Mouse (Mus musculus): ENCODE results near the gene Ptpn3. TPM values are rescaled to one million over a fixed set of nuclear protein-coding genes. Genes with fewer than 3 reads are reported as not detected.

Ptpn3 gene
- 2.7 TPM in 2 replicates for polyA plus RNA-seq (2014; fragmentation: Nextera tagmentation; extraction: Ambion mirVana)

DNA sequence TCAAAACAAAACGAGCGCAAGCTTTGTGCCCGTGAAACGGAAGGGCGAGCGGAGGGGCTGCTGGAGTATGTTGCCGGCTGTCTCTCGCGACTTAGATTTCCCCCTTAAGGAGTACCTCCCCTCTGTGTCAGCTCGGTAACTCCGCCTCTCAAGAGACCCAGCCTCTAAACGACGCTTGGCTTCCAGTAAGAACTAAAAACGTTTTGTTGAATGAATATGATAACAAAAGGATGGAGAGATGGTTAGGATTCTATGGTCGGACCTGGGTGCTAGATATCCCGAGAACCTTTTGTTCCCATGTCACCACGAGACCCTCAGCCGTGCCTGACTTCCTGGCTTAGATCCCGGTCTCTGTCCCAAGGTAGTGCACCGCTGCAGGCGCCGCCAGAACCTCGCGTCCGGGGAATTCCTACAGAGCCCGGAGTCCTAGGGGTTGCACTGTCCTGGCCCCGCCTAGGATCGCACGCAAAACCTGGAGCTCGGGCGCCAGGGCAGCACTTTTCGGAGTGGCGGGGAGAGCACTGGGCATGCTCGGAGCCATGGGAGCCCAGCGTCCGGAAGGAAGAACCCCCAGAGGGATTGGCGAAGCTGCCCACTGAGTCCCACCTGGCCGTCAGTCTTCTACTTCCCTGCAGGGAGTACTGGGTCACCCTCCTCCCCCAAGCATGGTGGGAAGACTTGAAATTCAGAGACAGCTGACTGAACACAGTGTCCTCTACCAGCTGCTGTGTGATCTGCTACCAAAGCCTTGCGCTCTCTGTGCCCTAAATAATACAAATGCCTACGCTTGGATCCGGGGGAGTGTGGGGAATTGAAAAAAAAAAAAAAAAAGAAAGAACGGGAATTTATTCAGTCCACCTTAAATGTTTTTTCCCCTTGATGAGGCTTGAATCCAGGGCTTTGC lies at the start of gene Ptpn3:
Ptpn3 (minus strand) TSS at position 428 of the 904 bp plus-strand sequence.
- ATAC-seq (ENCODE audit: insufficient read depth, low FRiP score, low TSS enrichment): peak; percentile 83
- peaks cover 29% of the 10 kb centered on the region for H3K27me3 ChIP-seq (ENCODE audit: control insufficient read depth, insufficient read depth, low read length)
- no peaks in the 10 kb centered on the region for H3K36me3 ChIP-seq (ENCODE audit: control insufficient read depth, insufficient read depth, low read length)
- peak within 1 kb of the TSS; percentile 98 for H3K4me2 ChIP-seq (ENCODE audit: low read depth)
- DNase-seq (ENCODE audit: low spot score): peak; percentile 87
- peaks cover 7% of the 10 kb centered on the region for H3K4me1 ChIP-seq (ENCODE audit: control insufficient read depth, insufficient read depth, low read length)
- H3K27ac ChIP-seq (ENCODE audit: low read depth, low read length): 0 out of 2 replicates have a peak within 1 kb of the TSS, but pooled peaks have one; percentile 8
- H3K9me3 ChIP-seq (ENCODE audit: control insufficient read depth, low read length): no peaks in the 10 kb centered on the region
- H3K9ac ChIP-seq (ENCODE audit: low read length): peak within 1 kb of the TSS; percentile 78
- WGBS: under 1% methylated on average over 42 of the region's 42 CpGs
- H3K4me3 ChIP-seq (ENCODE audit: low read depth, low read length): peak within 1 kb of the TSS; percentile 70

DNA sequence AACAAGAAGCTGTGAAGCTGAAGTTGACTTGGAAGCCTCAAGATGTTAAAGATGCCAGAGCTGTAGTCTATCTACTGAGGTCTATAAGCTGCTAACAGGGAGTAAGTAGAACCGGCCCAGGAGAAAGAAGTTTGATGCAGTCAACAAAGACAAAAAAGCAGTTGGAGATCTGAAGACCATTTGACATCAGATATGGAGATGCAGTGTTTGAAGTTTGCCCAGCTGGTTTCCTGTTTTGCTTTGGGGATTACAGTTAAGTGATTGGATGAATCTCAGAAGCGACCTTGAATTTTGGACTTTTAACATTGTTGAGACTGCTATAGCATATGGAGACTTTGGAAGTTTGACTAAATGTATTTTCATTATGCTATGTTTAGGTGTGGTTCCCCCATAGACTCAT lies 48.9 kb upstream of the Ptpn3 start:
- WGBS: 92% methylated on average over 2 of the region's 2 CpGs
- Histone ChIP-seq H3K4me1 (ENCODE audit: control insufficient read depth, insufficient read depth, low read length) (no peaks in the 10 kb centered on the region), H3K9me3 (ENCODE audit: control insufficient read depth, low read length) (no peaks in the 10 kb centered on the region), H3K27ac (ENCODE audit: low read depth, low read length) (no peak overlapping the region), H3K9ac (ENCODE audit: low read length) (no peak overlapping the region), H3K27me3 (ENCODE audit: control insufficient read depth, insufficient read depth, low read length) (no peaks in the 10 kb centered on the region), H3K4me3 (ENCODE audit: low read depth, low read length) (no peak overlapping the region), H3K36me3 (ENCODE audit: control insufficient read depth, insufficient read depth, low read length) (no peaks in the 10 kb centered on the region), H3K4me2 (ENCODE audit: low read depth) (no peak overlapping the region)
- DNase-seq (ENCODE audit: low spot score): no peak
- ATAC-seq (ENCODE audit: insufficient read depth, low FRiP score, low TSS enrichment): no peak

DNA sequence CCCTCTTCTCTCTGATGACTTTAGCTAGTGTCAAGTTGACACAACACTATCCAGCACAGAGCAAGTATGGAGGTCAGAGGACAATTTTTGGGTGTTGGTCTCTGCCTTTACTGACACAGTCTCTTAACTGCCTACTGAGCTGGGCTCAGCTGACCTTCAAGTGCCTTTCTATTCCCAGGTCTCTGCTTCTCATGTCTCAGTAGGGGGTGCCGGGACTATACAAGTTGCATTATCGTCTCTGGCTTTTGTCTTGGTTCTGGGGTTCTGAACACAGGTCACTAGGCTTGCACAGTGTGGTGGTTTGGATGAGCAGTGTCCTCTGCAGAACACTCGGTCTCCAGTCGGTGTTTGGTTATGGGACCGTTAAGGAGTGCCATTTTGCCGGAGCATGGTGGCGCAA lies 42.4 kb upstream of the Ptpn3 start:
- Histone ChIP-seq H3K27ac (ENCODE audit: low read depth, low read length) (no peak overlapping the region), H3K36me3 (ENCODE audit: control insufficient read depth, insufficient read depth, low read length) (no peaks in the 10 kb centered on the region), H3K4me2 (ENCODE audit: low read depth) (no peak overlapping the region), H3K9me3 (ENCODE audit: control insufficient read depth, low read length) (no peaks in the 10 kb centered on the region), H3K4me1 (ENCODE audit: control insufficient read depth, insufficient read depth, low read length) (no peaks in the 10 kb centered on the region), H3K27me3 (ENCODE audit: control insufficient read depth, insufficient read depth, low read length) (no peaks in the 10 kb centered on the region), H3K4me3 (ENCODE audit: low read depth, low read length) (no peak overlapping the region), H3K9ac (ENCODE audit: low read length) (no peak overlapping the region)
- ATAC-seq (ENCODE audit: insufficient read depth, low FRiP score, low TSS enrichment) (no peak), DNase-seq (ENCODE audit: low spot score) (no peak)
- 93% methylated on average over 7 of the region's 7 CpGs for WGBS

GRCm38 (mm10) chr4:57338923-57339322 lies 37.3 kb upstream of the Ptpn3 start:
- no peaks in the 10 kb centered on the region for H3K9me3 ChIP-seq (ENCODE audit: control insufficient read depth, low read length)
- H3K27ac ChIP-seq (ENCODE audit: low read depth, low read length): no peak overlapping the region
- 86% methylated on average over 17 of the region's 17 CpGs for WGBS
- H3K36me3 ChIP-seq (ENCODE audit: control insufficient read depth, insufficient read depth, low read length): no peaks in the 10 kb centered on the region
- H3K4me3 ChIP-seq (ENCODE audit: low read depth, low read length): no peak overlapping the region
- no peak overlapping the region for H3K4me2 ChIP-seq (ENCODE audit: low read depth)
- ATAC-seq (ENCODE audit: insufficient read depth, low FRiP score, low TSS enrichment): no peak
- no peak for DNase-seq (ENCODE audit: low spot score)
- H3K4me1 ChIP-seq (ENCODE audit: control insufficient read depth, insufficient read depth, low read length): no peaks in the 10 kb centered on the region
- H3K27me3 ChIP-seq (ENCODE audit: control insufficient read depth, insufficient read depth, low read length): no peaks in the 10 kb centered on the region
- no peak overlapping the region for H3K9ac ChIP-seq (ENCODE audit: low read length)

- DNase-seq (ENCODE audit: low spot score) (no peak), ATAC-seq (ENCODE audit: insufficient read depth, low FRiP score, low TSS enrichment) (no peak)
- WGBS: 70% methylated on average over 9 of the region's 9 CpGs
- Histone ChIP-seq H3K27me3 (ENCODE audit: control insufficient read depth, insufficient read depth, low read length) (no peaks in the 10 kb centered on the region), H3K4me3 (ENCODE audit: low read depth, low read length) (no peak overlapping the region), H3K4me1 (ENCODE audit: control insufficient read depth, insufficient read depth, low read length) (no peaks in the 10 kb centered on the region), H3K27ac (ENCODE audit: low read depth, low read length) (no peak overlapping the region), H3K36me3 (ENCODE audit: control insufficient read depth, insufficient read depth, low read length) (no peaks in the 10 kb centered on the region), H3K9me3 (ENCODE audit: control insufficient read depth, low read length) (no peaks in the 10 kb centered on the region), H3K9ac (ENCODE audit: low read length) (no peak overlapping the region), H3K4me2 (ENCODE audit: low read depth) (no peak overlapping the region)
Observed at GRCm38 (mm10) chr4:57338061-57338460, 36.4 kb upstream of the Ptpn3 start.

DNA sequence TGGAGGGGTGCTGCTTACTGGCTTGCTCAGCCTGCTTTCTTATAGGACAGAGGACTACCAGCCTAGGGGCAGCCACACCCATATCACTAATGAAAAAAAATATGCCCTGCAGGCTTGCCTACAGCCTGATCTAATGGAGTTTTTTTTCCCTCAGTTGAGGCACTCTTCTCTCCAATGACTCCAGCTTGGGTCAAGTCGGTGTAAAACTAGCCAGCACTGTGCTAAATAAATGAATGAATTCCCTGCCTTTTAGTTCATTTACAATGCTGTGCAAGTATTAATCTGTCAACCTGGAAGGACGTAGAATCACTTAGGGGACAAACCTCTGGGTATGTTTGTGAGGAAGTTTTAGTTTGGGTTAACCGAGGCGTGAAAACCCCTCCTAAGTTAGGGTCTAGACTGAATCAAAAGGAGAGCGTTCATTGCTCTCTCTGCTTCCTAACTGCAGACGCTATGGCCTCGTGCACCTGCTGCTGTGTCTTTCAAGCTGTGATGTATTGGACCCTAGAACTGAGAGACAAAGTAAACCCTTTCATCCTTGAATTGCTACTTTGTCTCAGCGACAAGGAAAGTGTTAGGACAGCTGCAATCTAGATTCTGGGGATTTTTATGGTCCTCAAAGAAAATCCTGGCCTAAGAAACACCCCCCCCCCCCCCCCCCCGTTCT lies 33.5 kb upstream of the Ptpn3 start:
- Histone ChIP-seq H3K27me3 (ENCODE audit: control insufficient read depth, insufficient read depth, low read length) (no peaks in the 10 kb centered on the region), H3K4me1 (ENCODE audit: control insufficient read depth, insufficient read depth, low read length) (no peaks in the 10 kb centered on the region), H3K9ac (ENCODE audit: low read length) (no peak overlapping the region), H3K9me3 (ENCODE audit: control insufficient read depth, low read length) (no peaks in the 10 kb centered on the region), H3K4me3 (ENCODE audit: low read depth, low read length) (no peak overlapping the region), H3K27ac (ENCODE audit: low read depth, low read length) (0 out of 2 replicates have a peak overlapping the region, but pooled peaks have one; percentile 3), H3K36me3 (ENCODE audit: control insufficient read depth, insufficient read depth, low read length) (no peaks in the 10 kb centered on the region), H3K4me2 (ENCODE audit: low read depth) (no peak overlapping the region)
- DNase-seq (ENCODE audit: low spot score): peak; percentile 41
- 25% methylated on average over 9 of the region's 9 CpGs for WGBS
- peak; percentile 76 for ATAC-seq (ENCODE audit: insufficient read depth, low FRiP score, low TSS enrichment)

GRCm38 (mm10) chr4:57333926-57334548 lies 32.4 kb upstream of the Ptpn3 start:
- Histone ChIP-seq H3K9ac (ENCODE audit: low read length) (no peak overlapping the region), H3K27ac (ENCODE audit: low read depth, low read length) (0 out of 2 replicates have a peak overlapping the region, but pooled peaks have one; percentile 3), H3K9me3 (ENCODE audit: control insufficient read depth, low read length) (no peaks in the 10 kb centered on the region), H3K4me2 (ENCODE audit: low read depth) (no peak overlapping the region), H3K4me3 (ENCODE audit: low read depth, low read length) (no peak overlapping the region), H3K27me3 (ENCODE audit: control insufficient read depth, insufficient read depth, low read length) (no peaks in the 10 kb centered on the region), H3K4me1 (ENCODE audit: control insufficient read depth, insufficient read depth, low read length) (no peaks in the 10 kb centered on the region), H3K36me3 (ENCODE audit: control insufficient read depth, insufficient read depth, low read length) (no peaks in the 10 kb centered on the region)
- no peak for ATAC-seq (ENCODE audit: insufficient read depth, low FRiP score, low TSS enrichment)
- no peak for DNase-seq (ENCODE audit: low spot score)
- 89% methylated on average over 12 of the region's 12 CpGs for WGBS

GRCm38 (mm10) chr4:57332511-57332910 lies 30.9 kb upstream of the Ptpn3 start:
- Histone ChIP-seq H3K27me3 (ENCODE audit: control insufficient read depth, insufficient read depth, low read length) (no peaks in the 10 kb centered on the region), H3K9ac (ENCODE audit: low read length) (no peak overlapping the region), H3K9me3 (ENCODE audit: control insufficient read depth, low read length) (no peaks in the 10 kb centered on the region), H3K4me3 (ENCODE audit: low read depth, low read length) (no peak overlapping the region), H3K4me2 (ENCODE audit: low read depth) (no peak overlapping the region), H3K4me1 (ENCODE audit: control insufficient read depth, insufficient read depth, low read length) (no peaks in the 10 kb centered on the region), H3K36me3 (ENCODE audit: control insufficient read depth, insufficient read depth, low read length) (no peaks in the 10 kb centered on the region), H3K27ac (ENCODE audit: low read depth, low read length) (no peak overlapping the region)
- ATAC-seq (ENCODE audit: insufficient read depth, low FRiP score, low TSS enrichment): no peak
- no peak for DNase-seq (ENCODE audit: low spot score)
- 90% methylated on average over 3 of the region's 3 CpGs for WGBS

All from neural tube, embryonic 11.5 days (tissue).